Mouse (Mus musculus) splenic B cell, adult 2 months (primary cell): ENCODE results near the gene Mamld1.

ENCODE experiments used
- DNase-seq: peaks from one replicate; pipeline ENCODE4 v3.0.0-alpha.2; 2011; ENCODE audit warnings: low read depth, low spot score
- H3K27me3 ChIP-seq: 2 replicates; pipeline ENCODE4 v1.6.1; 2012; ENCODE audit warnings: mild to moderate bottlenecking, low read length, moderate library complexity, mixed read lengths; ENCODE audit not compliant: control insufficient read depth, poor library complexity, insufficient read depth, severe bottlenecking
- H3K36me3 ChIP-seq: 2 replicates; pipeline ENCODE4 v1.6.1; 2012; ENCODE audit warnings: mild to moderate bottlenecking, low read length, moderate library complexity, mixed read lengths; ENCODE audit not compliant: control insufficient read depth, poor library complexity, insufficient read depth, severe bottlenecking

Gene Mamld1

GRCm38 (mm10) chrX:71106392-71106791 lies 56.3 kb downstream of the Mamld1 start:
- DNase-seq, result no peak
- Histone ChIP-seq H3K36me3 (no peaks in the 10 kb centered on the region), H3K27me3 (no peaks in the 10 kb centered on the region)

- no peaks in the 10 kb centered on the region for H3K27me3 ChIP-seq
- DNase-seq, result no peak
- no peaks in the 10 kb centered on the region for H3K36me3 ChIP-seq
Observed at GRCm38 (mm10) chrX:71108056-71108735, 58.1 kb downstream of the Mamld1 start.

- no peak for DNase-seq
- Histone ChIP-seq H3K36me3 (no peaks in the 10 kb centered on the region), H3K27me3 (no peaks in the 10 kb centered on the region)
Observed at GRCm38 (mm10) chrX:71110333-71110732, 60.3 kb downstream of the Mamld1 start.

- Histone ChIP-seq H3K36me3 (no peaks in the 10 kb centered on the region), H3K27me3 (no peaks in the 10 kb centered on the region)
- DNase-seq, result no peak
Observed at GRCm38 (mm10) chrX:71122359-71123293, 72.6 kb downstream of the Mamld1 start.

- no peak for DNase-seq
- no peaks in the 10 kb centered on the region for H3K36me3 ChIP-seq
- no peaks in the 10 kb centered on the region for H3K27me3 ChIP-seq
Observed at GRCm38 (mm10) chrX:71125013-71125412, 75.0 kb downstream of the Mamld1 start.

GRCm38 (mm10) chrX:71131464-71131863 lies 81.4 kb downstream of the Mamld1 start:
- Histone ChIP-seq H3K36me3 (no peaks in the 10 kb centered on the region), H3K27me3 (no peaks in the 10 kb centered on the region)
- no peak for DNase-seq

- Histone ChIP-seq H3K27me3 (no peaks in the 10 kb centered on the region), H3K36me3 (no peaks in the 10 kb centered on the region)
- no peak for DNase-seq
Observed at GRCm38 (mm10) chrX:71141390-71141789, 91.3 kb downstream of the Mamld1 start.

- no peak for DNase-seq
- Histone ChIP-seq H3K27me3 (no peaks in the 10 kb centered on the region), H3K36me3 (no peaks in the 10 kb centered on the region)
Observed at GRCm38 (mm10) chrX:71149441-71150050, 99.5 kb downstream of the Mamld1 start.

- Histone ChIP-seq H3K36me3 (no peaks in the 10 kb centered on the region), H3K27me3 (no peaks in the 10 kb centered on the region)
- no peak for DNase-seq
Observed at GRCm38 (mm10) chrX:71150551-71151001, 100.5 kb downstream of the Mamld1 start.

GRCm38 (mm10) chrX:71181526-71181925 lies 131.5 kb downstream of the Mamld1 start:
- no peaks in the 10 kb centered on the region for H3K36me3 ChIP-seq
- H3K27me3 ChIP-seq, result no peaks in the 10 kb centered on the region
- DNase-seq, result no peak

- H3K27me3 ChIP-seq, result no peaks in the 10 kb centered on the region
- DNase-seq, result no peak
- H3K36me3 ChIP-seq, result no peaks in the 10 kb centered on the region
Observed at GRCm38 (mm10) chrX:71183671-71184070, 133.6 kb downstream of the Mamld1 start.

GRCm38 (mm10) chrX:71186396-71186795 lies 136.3 kb downstream of the Mamld1 start:
- Histone ChIP-seq H3K36me3 (no peaks in the 10 kb centered on the region), H3K27me3 (no peaks in the 10 kb centered on the region)
- no peak for DNase-seq

GRCm38 (mm10) chrX:71204776-71205175 lies 154.7 kb downstream of the Mamld1 start:
- no peaks in the 10 kb centered on the region for H3K27me3 ChIP-seq
- no peak for DNase-seq
- H3K36me3 ChIP-seq, result no peaks in the 10 kb centered on the region
